Mouse (Mus musculus): ENCODE data around the gene H2-Oa. TPM values are rescaled to one million over a fixed set of nuclear protein-coding genes. Genes with fewer than 3 reads are reported as not detected.
"Not testable (repeated sequence)": the region's sequence is repeated elsewhere in the genome, so short reads cannot be mapped to it uniquely, and the experiment has no call there.

Gene H2-Oa
- polyA plus RNA-seq, 1 experiment from 2014 or later: 0.51 TPM

DNA sequence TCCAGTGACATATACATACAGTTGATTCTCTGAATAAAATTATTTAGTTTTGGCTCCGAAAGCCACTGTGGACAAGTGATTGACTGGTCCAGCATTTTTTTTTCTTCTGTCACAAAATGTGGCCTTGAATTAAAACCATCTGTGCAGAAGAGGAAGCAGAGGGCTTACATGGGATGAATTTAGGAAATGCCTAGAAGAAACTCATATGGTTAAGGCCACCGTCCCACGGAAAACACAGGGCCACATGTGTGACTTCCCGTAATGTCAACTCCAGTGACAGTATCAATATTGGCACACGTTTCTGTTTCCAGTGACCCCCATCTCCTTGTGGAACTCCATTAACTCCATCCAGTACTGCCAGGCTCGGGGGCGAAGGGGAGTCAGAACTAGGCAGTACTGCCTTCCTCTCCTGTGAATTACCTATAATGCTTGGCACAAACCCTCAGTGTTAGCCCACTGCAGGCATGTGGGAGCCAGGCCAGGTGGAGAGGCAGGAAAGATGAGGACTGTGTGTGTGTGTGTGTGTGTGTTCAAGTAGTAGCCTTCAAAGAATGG, 50.4 kb downstream of the H2-Oa start:
- WGBS: 71% methylated on average over 7 of the region's 7 CpGs
- H3K9ac ChIP-seq (ENCODE audit: low read depth, low read length): no peak overlapping the region
- 0 out of 2 replicates have a peak, but pooled peaks cover 5% of the 10 kb centered on the region for H3K4me1 ChIP-seq (ENCODE audit: control insufficient read depth, insufficient read depth, low read length)
- H3K9me3 ChIP-seq (ENCODE audit: control insufficient read depth, low read length): no peaks in the 10 kb centered on the region
- no peak overlapping the region for H3K4me2 ChIP-seq (replicated peaks; ENCODE audit: low read depth, low read length)
- peaks cover 9% of the 10 kb centered on the region for H3K27me3 ChIP-seq (ENCODE audit: control insufficient read depth, insufficient read depth, low read length)
- ATAC-seq (ENCODE audit: low FRiP score, low TSS enrichment): no peak
- no peaks in the 10 kb centered on the region for H3K36me3 ChIP-seq (ENCODE audit: control insufficient read depth, insufficient read depth, low read length)
- no peak overlapping the region for H3K27ac ChIP-seq (ENCODE audit: low read depth, low read length)
- no peak overlapping the region for H3K4me3 ChIP-seq (ENCODE audit: low read length)

GRCm38 (mm10) chr17:34143033-34143432, 50.9 kb downstream of the H2-Oa start, which contains the start of gene H2-DMb2:
H2-DMb2 (plus strand) TSS chr17:34143307.
- Histone ChIP-seq H3K4me1 (ENCODE audit: control insufficient read depth, insufficient read depth, low read length) (0 out of 2 replicates have a peak, but pooled peaks cover 5% of the 10 kb centered on the region), H3K27ac (ENCODE audit: low read depth, low read length) (no peak within 1 kb of the TSS), H3K9ac (ENCODE audit: low read depth, low read length) (no peak within 1 kb of the TSS), H3K4me3 (ENCODE audit: low read length) (no peak within 1 kb of the TSS), H3K9me3 (ENCODE audit: control insufficient read depth, low read length) (no peaks in the 10 kb centered on the region), H3K36me3 (ENCODE audit: control insufficient read depth, insufficient read depth, low read length) (no peaks in the 10 kb centered on the region), H3K4me2 (replicated peaks; ENCODE audit: low read depth, low read length) (no peak within 1 kb of the TSS), H3K27me3 (ENCODE audit: control insufficient read depth, insufficient read depth, low read length) (peaks cover 9% of the 10 kb centered on the region)
- 15% methylated on average over 7 of the region's 7 CpGs for WGBS
- peak; percentile 81 for ATAC-seq (ENCODE audit: low FRiP score, low TSS enrichment)

DNA sequence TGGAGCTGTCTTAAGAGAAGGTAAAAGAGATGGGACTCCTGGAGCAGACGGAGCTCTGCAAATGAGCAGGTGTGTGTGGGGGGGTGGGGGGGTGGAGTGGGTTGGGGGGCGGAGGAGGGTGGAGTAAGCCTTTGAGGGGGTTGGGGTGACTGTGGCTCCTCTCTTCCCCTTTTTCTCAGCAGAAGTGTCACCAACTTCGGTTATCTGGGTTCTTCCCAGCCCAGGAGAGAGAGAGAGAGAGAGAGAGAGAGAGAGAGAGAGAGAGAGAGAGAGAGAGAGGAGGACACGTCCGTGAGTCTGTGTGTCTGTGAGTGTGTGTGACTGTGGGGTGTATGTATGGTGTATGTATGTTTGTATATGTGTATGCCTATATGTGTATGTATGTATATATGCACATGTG, 51.3 kb downstream of the H2-Oa start:
- no peak overlapping the region for H3K27ac ChIP-seq (ENCODE audit: low read depth, low read length)
- peaks cover 9% of the 10 kb centered on the region for H3K27me3 ChIP-seq (ENCODE audit: control insufficient read depth, insufficient read depth, low read length)
- H3K4me3 ChIP-seq (ENCODE audit: low read length): no peak overlapping the region
- no peak for ATAC-seq (ENCODE audit: low FRiP score, low TSS enrichment)
- H3K36me3 ChIP-seq (ENCODE audit: control insufficient read depth, insufficient read depth, low read length): no peaks in the 10 kb centered on the region
- WGBS: 59% methylated on average over 5 of the region's 5 CpGs
- no peaks in the 10 kb centered on the region for H3K9me3 ChIP-seq (ENCODE audit: control insufficient read depth, low read length)
- no peak overlapping the region for H3K4me2 ChIP-seq (replicated peaks; ENCODE audit: low read depth, low read length)
- H3K4me1 ChIP-seq (ENCODE audit: control insufficient read depth, insufficient read depth, low read length): 0 out of 2 replicates have a peak, but pooled peaks cover 5% of the 10 kb centered on the region
- no peak overlapping the region for H3K9ac ChIP-seq (ENCODE audit: low read depth, low read length)

- H3K9me3 ChIP-seq (ENCODE audit: control insufficient read depth, low read length); ATAC-seq (ENCODE audit: low FRiP score, low TSS enrichment); H3K4me2 ChIP-seq (replicated peaks; ENCODE audit: low read depth, low read length); H3K27me3 ChIP-seq (ENCODE audit: control insufficient read depth, insufficient read depth, low read length); H3K4me3 ChIP-seq (ENCODE audit: low read length); H3K36me3 ChIP-seq (ENCODE audit: control insufficient read depth, insufficient read depth, low read length); H3K4me1 ChIP-seq (ENCODE audit: control insufficient read depth, insufficient read depth, low read length); H3K9ac ChIP-seq (ENCODE audit: low read depth, low read length); H3K27ac ChIP-seq (ENCODE audit: low read depth, low read length): not testable (repeated sequence)
- 79% methylated on average over 4 of the region's 4 CpGs for WGBS
These were observed 52.1 kb downstream of the H2-Oa start for GRCm38 (mm10) chr17:34144221-34144620.

Other genes with a start within 250 kb of the H2-Oa start
- gene Cd320, start 249.2 kb upstream of the H2-Oa start, polyA plus RNA-seq (2014; fragmentation: Nextera tagmentation; extraction: Ambion mirVana): 111 and 121 TPM in 2 replicates
- not detected in 2 replicates for gene Gm7029, start 218.5 kb upstream of the H2-Oa start, polyA plus RNA-seq (2014; fragmentation: Nextera tagmentation; extraction: Ambion mirVana)
- 6.2 and 20.8 TPM in 2 replicates for gene Kifc1, start 201.7 kb upstream of the H2-Oa start, polyA plus RNA-seq (2014; fragmentation: Nextera tagmentation; extraction: Ambion mirVana)
- not detected in 2 replicates for gene Platr17, start 187.2 kb upstream of the H2-Oa start, polyA plus RNA-seq (2014; fragmentation: Nextera tagmentation; extraction: Ambion mirVana)
- gene Daxx, start 182.9 kb upstream of the H2-Oa start, polyA plus RNA-seq (2014; fragmentation: Nextera tagmentation; extraction: Ambion mirVana): 31.9 and 50.8 TPM in 2 replicates
- 17.4 and 24.6 TPM in 2 replicates for gene Tapbp, start 176.4 kb upstream of the H2-Oa start, polyA plus RNA-seq (2014; fragmentation: Nextera tagmentation; extraction: Ambion mirVana)
- 11.1 TPM in 2 replicates for gene Zbtb22, start 176.4 kb upstream of the H2-Oa start, polyA plus RNA-seq (2014; fragmentation: Nextera tagmentation; extraction: Ambion mirVana)
- 26.3 and 28.2 TPM in 2 replicates for gene Rgl2, start 162.8 kb upstream of the H2-Oa start, polyA plus RNA-seq (2014; fragmentation: Nextera tagmentation; extraction: Ambion mirVana)
- 169 and 211 TPM in 2 replicates for gene Pfdn6, start 152.0 kb upstream of the H2-Oa start, polyA plus RNA-seq (2014; fragmentation: Nextera tagmentation; extraction: Ambion mirVana)
- 26.5 and 37.8 TPM in 2 replicates for gene Wdr46, start 151.7 kb upstream of the H2-Oa start, polyA plus RNA-seq (2014; fragmentation: Nextera tagmentation; extraction: Ambion mirVana)
- 2.8 and 3.3 TPM in 2 replicates for gene B3galt4, start 140.9 kb upstream of the H2-Oa start, polyA plus RNA-seq (2014; fragmentation: Nextera tagmentation; extraction: Ambion mirVana)
- gene Vps52, start 136.5 kb upstream of the H2-Oa start, polyA plus RNA-seq (2014; fragmentation: Nextera tagmentation; extraction: Ambion mirVana): 24.9 and 40.8 TPM in 2 replicates
- gene Rps18, start 136.3 kb upstream of the H2-Oa start, polyA plus RNA-seq (2014; fragmentation: Nextera tagmentation; extraction: Ambion mirVana): 2,014 and 2,736 TPM in 2 replicates
- 11.2 and 18.8 TPM in 2 replicates for gene H2-K1, start 92.0 kb upstream of the H2-Oa start, polyA plus RNA-seq (2014; fragmentation: Nextera tagmentation; extraction: Ambion mirVana)
- gene Ring1, start 67.7 kb upstream of the H2-Oa start, polyA plus RNA-seq (2014; fragmentation: Nextera tagmentation; extraction: Ambion mirVana): 5.5 and 12.4 TPM in 2 replicates
- gene H2-Ke6, start 64.3 kb upstream of the H2-Oa start, polyA plus RNA-seq (2014; fragmentation: Nextera tagmentation; extraction: Ambion mirVana): 46.0 and 53.0 TPM in 2 replicates
- gene Slc39a7, start 60.7 kb upstream of the H2-Oa start, polyA plus RNA-seq (2014; fragmentation: Nextera tagmentation; extraction: Ambion mirVana): 70.3 and 86.0 TPM in 2 replicates
- 22.2 and 28.0 TPM in 2 replicates for gene Rxrb, start 60.5 kb upstream of the H2-Oa start, polyA plus RNA-seq (2014; fragmentation: Nextera tagmentation; extraction: Ambion mirVana)
- 1.9 and 2.1 TPM in 2 replicates for gene Col11a2, start 52.9 kb upstream of the H2-Oa start, polyA plus RNA-seq (2014; fragmentation: Nextera tagmentation; extraction: Ambion mirVana)
- gene H2-DMa, start 27.2 kb downstream of the H2-Oa start, polyA plus RNA-seq (2014; fragmentation: Nextera tagmentation; extraction: Ambion mirVana): 16.1 and 19.3 TPM in 2 replicates
- gene Brd2, start 30.3 kb downstream of the H2-Oa start, polyA plus RNA-seq (2014; fragmentation: Nextera tagmentation; extraction: Ambion mirVana): 153 and 178 TPM in 2 replicates
- gene H2-DMb2, start 51.0 kb downstream of the H2-Oa start, polyA plus RNA-seq (2014; fragmentation: Nextera tagmentation; extraction: Ambion mirVana): 18.5 and 21.9 TPM in 2 replicates
- 4.1 and 4.2 TPM in 2 replicates for gene H2-DMb1, start 60.7 kb downstream of the H2-Oa start, polyA plus RNA-seq (2014; fragmentation: Nextera tagmentation; extraction: Ambion mirVana)
- gene Tap1, start 95.2 kb downstream of the H2-Oa start, polyA plus RNA-seq (2014; fragmentation: Nextera tagmentation; extraction: Ambion mirVana): 1.9 and 2.9 TPM in 2 replicates
- gene Psmb9, start 95.4 kb downstream of the H2-Oa start, polyA plus RNA-seq (2014; fragmentation: Nextera tagmentation; extraction: Ambion mirVana): 2.1 and 3.4 TPM in 2 replicates
- 4.3 and 4.8 TPM in 2 replicates for gene Psmb8, start 105.4 kb downstream of the H2-Oa start, polyA plus RNA-seq (2014; fragmentation: Nextera tagmentation; extraction: Ambion mirVana)
- gene Tap2, start 111.2 kb downstream of the H2-Oa start, polyA plus RNA-seq (2014; fragmentation: Nextera tagmentation; extraction: Ambion mirVana): 1.2 and 1.8 TPM in 2 replicates
- gene H2-Ob, start 146.6 kb downstream of the H2-Oa start, polyA plus RNA-seq (2014; fragmentation: Nextera tagmentation; extraction: Ambion mirVana): not detected in 2 replicates
- gene H2-Ab1, start 165.3 kb downstream of the H2-Oa start, polyA plus RNA-seq (2014; fragmentation: Nextera tagmentation; extraction: Ambion mirVana): 21.7 and 22.9 TPM in 2 replicates
- gene H2-Aa, start 195.5 kb downstream of the H2-Oa start, polyA plus RNA-seq (2014; fragmentation: Nextera tagmentation; extraction: Ambion mirVana): 2.7 TPM in 2 replicates
- 5.9 and 7.1 TPM in 2 replicates for gene H2-Eb1, start 213.5 kb downstream of the H2-Oa start, polyA plus RNA-seq (2014; fragmentation: Nextera tagmentation; extraction: Ambion mirVana)
- 0.09 TPM in 1 of 2 replicates, not detected in the other for gene H2-Eb2, start 233.3 kb downstream of the H2-Oa start, polyA plus RNA-seq (2014; fragmentation: Nextera tagmentation; extraction: Ambion mirVana)

All from kidney, embryonic 14.5 days (tissue).